Mouse (Mus musculus): ENCODE results near the gene Celf5. TPM values are rescaled to one million over a fixed set of nuclear protein-coding genes. Genes with fewer than 3 reads are reported as not detected.

The Celf5 gene
- polyA plus RNA-seq, 1 experiment from 2014 or later = 1.6 TPM

DNA sequence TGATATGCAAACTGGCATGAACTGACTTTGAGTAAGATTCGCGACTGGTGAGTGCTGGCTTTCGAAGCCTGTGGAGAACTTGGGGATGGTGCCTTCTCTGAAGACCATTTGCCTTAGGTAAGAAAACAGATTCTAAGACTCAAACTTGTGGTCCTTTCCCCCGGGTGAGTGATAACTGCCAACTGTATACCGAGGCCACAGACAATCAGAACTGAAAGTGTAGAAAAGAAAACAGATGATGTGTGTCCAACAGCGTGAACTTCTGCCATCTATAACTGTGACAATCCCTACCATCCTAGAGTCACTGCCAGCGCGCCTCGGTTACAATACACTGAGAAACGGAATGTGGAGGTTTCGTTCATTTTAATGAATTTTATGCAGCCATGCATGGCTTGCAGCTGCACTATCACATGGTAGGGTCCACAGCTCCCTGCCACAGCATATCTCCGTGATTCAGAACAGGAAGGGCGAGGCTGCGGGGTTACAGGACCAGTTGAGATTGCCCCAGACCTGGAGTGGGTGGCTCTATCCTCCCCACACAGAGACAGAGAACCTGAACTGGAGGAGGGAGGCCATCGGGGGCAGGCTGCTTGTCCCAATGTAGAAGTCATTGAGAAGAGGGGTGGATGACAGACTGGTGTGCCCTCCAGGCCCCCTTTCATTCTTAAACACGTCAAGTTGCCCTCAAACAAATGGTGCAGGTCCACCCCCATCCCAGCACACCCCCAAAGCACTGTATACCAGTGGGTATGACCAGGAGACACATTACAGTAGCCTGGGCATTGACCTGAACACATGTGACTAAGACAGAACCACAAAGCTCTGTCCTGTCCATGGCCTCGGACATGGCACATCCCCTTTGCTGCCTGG is 15.1 kb upstream of the Celf5 start:
- Histone ChIP-seq H3K27ac (replicated peaks) (no peak overlapping the region), H3K4me3 (replicated peaks) (no peak overlapping the region), H3K36me3 (peaks cover 12% of the 10 kb centered on the region), H3K4me2 (replicated peaks) (no peak overlapping the region), H3K9ac (no peak overlapping the region), H3K27me3 (no peaks in the 10 kb centered on the region), H3K9me3 (replicated peaks) (no peaks in the 10 kb centered on the region), H3K4me1 (peaks cover 27% of the 10 kb centered on the region)
- 83% methylated on average over 17 of the region's 17 CpGs for WGBS
- ATAC-seq (ENCODE audit: insufficient number of reproducible peaks, low FRiP score, low TSS enrichment, low read depth) = no peak

DNA sequence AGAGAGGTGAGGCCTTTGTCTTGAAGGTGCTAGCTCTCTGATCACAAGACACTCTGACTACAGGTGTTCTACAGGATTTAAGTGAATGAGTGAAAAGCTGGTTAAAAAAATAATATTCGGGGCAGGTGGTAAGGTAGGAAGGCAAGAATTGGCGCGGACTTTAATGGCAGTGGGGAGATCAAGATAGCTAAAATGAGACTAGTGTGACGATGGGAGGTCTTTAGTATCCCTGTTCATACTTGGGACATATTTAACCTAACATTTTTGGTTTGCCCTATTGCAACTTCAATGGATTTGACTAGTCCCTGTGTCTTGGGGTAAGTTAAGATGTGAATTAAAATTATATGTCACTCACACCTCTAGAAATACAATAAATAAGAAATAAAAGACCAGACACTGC is 14.5 kb upstream of the Celf5 start:
- Histone ChIP-seq H3K4me3 (replicated peaks) (peak overlapping the region; percentile 74), H3K27me3 (no peaks in the 10 kb centered on the region), H3K4me1 (peaks cover 25% of the 10 kb centered on the region), H3K9me3 (replicated peaks) (no peaks in the 10 kb centered on the region), H3K36me3 (peaks cover 18% of the 10 kb centered on the region), H3K9ac (peak overlapping the region; percentile 37; the same call in 1 of the 2 replicates), H3K4me2 (replicated peaks) (peak overlapping the region; percentile 41), H3K27ac (replicated peaks) (peak overlapping the region; percentile 81; the same call in 1 of the 2 replicates)
- 30% methylated on average over 4 of the region's 4 CpGs for WGBS
- ATAC-seq (ENCODE audit: insufficient number of reproducible peaks, low FRiP score, low TSS enrichment, low read depth) = no peak

DNA sequence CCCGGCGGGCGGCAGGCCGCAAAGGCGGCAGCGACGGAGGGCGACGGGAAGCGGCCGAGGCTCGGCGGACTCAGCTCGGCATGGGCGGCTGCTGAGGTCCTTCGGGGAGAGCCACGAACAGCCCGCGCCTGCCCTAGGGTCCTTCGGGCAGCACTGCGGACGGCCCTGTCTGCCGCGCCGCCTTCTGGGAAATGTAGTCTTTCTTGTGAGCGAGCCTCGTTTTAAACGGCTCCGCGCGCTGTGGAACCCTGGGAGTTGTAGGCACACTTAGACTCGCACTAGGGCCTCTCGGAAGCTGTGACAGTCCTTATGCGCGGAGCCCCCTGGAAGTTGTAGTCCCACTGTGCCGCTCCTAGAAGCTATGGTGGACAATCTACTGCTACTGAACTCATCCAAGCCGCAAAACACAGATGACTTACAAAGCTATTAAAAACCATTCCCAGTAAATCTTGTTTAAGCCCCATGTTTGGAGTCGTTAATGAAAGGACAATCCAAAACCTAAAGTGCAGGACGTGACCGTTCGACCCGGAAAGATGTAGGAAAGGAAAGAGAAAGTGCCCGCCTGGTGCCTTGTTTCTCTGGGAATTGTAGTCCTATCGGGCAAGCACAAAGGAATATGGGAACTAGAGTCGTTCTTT is 13.9 kb upstream of the Celf5 start, which contains the start of gene Ncln:
Ncln (minus strand) TSS at position 129 of the 638 bp plus-strand sequence.
- peak; percentile 96 for ATAC-seq (ENCODE audit: insufficient number of reproducible peaks, low FRiP score, low TSS enrichment, low read depth)
- Histone ChIP-seq H3K27me3 (no peaks in the 10 kb centered on the region), H3K4me2 (replicated peaks) (peak within 1 kb of the TSS; percentile 96), H3K9ac (peak within 1 kb of the TSS; percentile 81), H3K4me1 (peaks cover 25% of the 10 kb centered on the region), H3K9me3 (replicated peaks) (no peaks in the 10 kb centered on the region), H3K27ac (replicated peaks) (peak within 1 kb of the TSS; percentile 81), H3K4me3 (replicated peaks) (peak within 1 kb of the TSS; percentile 74), H3K36me3 (peaks cover 24% of the 10 kb centered on the region)
- under 1% methylated on average over 42 of the region's 45 CpGs for WGBS

DNA sequence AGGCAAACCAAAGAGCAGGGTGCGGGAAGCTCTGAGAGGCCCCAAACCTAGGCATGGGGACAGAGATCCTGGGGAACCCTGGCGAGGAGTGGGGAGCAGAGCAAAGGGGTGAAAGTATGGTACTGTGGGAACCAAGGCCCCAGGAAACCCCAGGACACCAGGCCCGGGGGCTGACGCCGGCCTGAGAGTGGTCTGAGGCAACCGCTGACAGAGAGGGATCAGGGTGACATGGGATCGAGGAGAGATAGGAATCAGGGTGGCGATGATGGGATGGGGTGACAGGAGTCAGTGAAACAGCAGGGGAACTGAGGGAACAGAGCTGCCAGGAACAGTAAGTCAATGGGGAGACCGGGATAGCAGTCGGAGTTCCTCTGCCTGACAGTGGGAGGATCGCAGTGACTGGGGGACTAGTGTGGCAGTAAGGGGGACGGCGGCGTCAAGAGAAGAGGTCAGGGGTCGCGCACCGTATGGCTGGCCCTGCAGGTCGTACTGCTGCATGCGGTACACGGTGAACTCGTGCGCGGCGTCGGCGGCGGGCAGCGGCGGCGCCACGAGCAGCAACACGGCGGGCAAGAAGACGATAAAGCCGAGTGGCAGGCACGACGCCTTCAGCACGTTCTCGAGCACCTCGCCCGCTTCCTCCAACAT is 13.2 kb upstream of the Celf5 start:
- 2% methylated on average over 41 of the region's 41 CpGs for WGBS
- H3K4me2 ChIP-seq (replicated peaks) = peak overlapping the region; percentile 96
- peaks cover 25% of the 10 kb centered on the region for H3K4me1 ChIP-seq
- H3K27me3 ChIP-seq = no peaks in the 10 kb centered on the region
- peak; percentile 13 for ATAC-seq (ENCODE audit: insufficient number of reproducible peaks, low FRiP score, low TSS enrichment, low read depth)
- no peaks in the 10 kb centered on the region for H3K9me3 ChIP-seq (replicated peaks)
- H3K36me3 ChIP-seq = peaks cover 31% of the 10 kb centered on the region
- H3K9ac ChIP-seq = peak overlapping the region; percentile 81
- H3K4me3 ChIP-seq (replicated peaks) = peak overlapping the region; percentile 74
- peak overlapping the region; percentile 31; the same call in 1 of the 2 replicates for H3K27ac ChIP-seq (replicated peaks)

DNA sequence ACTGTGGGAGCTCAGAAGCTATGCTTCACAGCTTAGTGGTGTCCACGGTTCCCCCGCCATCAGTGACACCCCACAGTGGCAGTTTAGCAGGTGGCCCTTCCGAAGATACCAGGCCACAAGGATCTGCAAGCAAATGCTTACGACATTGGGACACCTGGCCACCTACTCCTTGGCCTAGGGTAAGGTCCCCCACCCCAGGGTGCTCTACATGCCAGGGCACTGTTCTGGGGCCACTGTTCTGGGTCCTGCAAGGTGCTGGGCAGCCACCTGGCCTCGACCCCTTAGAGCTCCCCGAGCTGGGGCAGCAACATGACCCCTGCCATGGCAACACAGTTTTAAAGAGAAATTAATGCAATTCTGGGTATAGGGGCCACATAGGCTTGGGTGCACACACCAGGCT is 12.6 kb upstream of the Celf5 start:
- H3K36me3 ChIP-seq = peaks cover 37% of the 10 kb centered on the region
- peak overlapping the region; percentile 74 for H3K4me3 ChIP-seq (replicated peaks)
- H3K9ac ChIP-seq = peak overlapping the region; percentile 81
- no peaks in the 10 kb centered on the region for H3K27me3 ChIP-seq
- no peak for ATAC-seq (ENCODE audit: insufficient number of reproducible peaks, low FRiP score, low TSS enrichment, low read depth)
- H3K27ac ChIP-seq (replicated peaks) = no peak overlapping the region; the same call in 1 of the 2 replicates
- peak overlapping the region; percentile 96 for H3K4me2 ChIP-seq (replicated peaks)
- no peaks in the 10 kb centered on the region for H3K9me3 ChIP-seq (replicated peaks)
- peaks cover 25% of the 10 kb centered on the region for H3K4me1 ChIP-seq
- 76% methylated on average over 6 of the region's 6 CpGs for WGBS

DNA sequence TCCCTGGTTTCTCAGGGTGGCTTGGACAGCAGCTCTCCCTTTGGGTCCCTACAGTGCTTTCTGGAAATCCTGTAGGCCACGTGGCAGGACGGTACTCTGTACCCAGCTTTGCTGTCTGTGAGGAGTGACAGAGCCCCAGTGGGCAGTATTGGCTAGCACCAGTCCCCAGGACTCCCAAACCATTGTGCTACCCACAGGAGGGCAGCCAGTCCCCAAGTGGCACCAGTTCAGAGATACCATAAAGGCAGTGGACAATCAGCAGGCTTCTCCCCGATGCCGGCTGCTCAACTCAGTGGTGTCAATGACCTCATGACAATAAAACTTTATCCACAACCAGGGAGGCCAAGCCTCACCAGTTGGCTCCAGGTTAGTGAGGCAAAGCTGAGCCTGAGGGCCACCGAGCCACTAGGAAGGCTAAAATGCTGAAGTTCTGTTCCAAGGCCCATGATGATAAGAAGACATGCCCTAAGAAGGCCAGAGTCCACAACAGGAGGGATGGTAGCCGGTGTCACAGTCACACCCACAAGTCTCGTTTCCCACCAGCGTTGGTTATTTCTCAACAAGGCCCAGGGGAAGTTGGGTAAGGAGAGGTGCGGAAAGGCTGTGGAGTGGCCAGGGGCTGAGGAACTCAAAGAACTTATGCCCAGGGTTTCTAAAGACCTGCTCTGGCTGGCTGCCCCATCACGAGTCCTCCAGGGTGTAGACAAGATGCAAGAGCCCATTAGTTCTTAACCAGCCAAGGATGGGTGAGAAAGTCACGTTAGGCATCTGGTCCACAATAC is 11.9 kb upstream of the Celf5 start:
- H3K9ac ChIP-seq = no peak overlapping the region
- 85% methylated on average over 11 of the region's 11 CpGs for WGBS
- H3K4me2 ChIP-seq (replicated peaks) = peak overlapping the region; percentile 96
- no peaks in the 10 kb centered on the region for H3K9me3 ChIP-seq (replicated peaks)
- peaks cover 25% of the 10 kb centered on the region for H3K4me1 ChIP-seq
- H3K4me3 ChIP-seq (replicated peaks) = peak overlapping the region; percentile 74
- ATAC-seq (ENCODE audit: insufficient number of reproducible peaks, low FRiP score, low TSS enrichment, low read depth) = no peak
- no peaks in the 10 kb centered on the region for H3K27me3 ChIP-seq
- peaks cover 44% of the 10 kb centered on the region for H3K36me3 ChIP-seq
- H3K27ac ChIP-seq (replicated peaks) = no peak overlapping the region

DNA sequence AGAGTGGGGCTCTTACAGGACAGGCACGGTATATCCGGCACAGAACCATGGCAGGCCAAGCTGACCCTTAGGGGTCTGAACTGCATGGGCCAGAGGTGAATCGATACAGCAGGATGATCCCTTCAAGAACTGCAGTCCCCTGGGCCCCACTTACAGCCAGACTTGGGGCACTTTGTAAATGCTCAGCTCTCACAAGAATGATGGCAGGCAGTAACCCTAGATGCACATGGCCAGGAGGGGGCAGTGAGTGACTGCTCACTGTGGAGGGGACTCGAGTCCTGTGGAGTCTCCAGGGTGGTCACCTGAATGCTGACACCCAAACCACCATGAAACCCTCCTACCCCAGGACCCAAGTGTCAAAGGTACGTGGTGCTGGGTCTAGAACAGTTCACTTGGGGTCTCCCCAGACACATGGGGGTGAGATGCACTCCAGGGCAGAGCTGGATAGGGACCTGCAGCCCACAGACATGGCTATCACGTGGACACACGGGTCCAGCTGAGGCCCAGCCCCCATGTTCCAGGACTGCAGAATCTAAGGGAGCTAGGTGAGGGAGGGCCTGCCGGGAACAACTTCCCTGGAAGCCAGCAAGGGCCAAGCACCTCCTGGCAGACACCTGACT is 11.2 kb upstream of the Celf5 start:
- Histone ChIP-seq H3K4me2 (replicated peaks) (no peak overlapping the region), H3K9ac (no peak overlapping the region), H3K27me3 (no peaks in the 10 kb centered on the region), H3K4me3 (replicated peaks) (no peak overlapping the region), H3K4me1 (peaks cover 25% of the 10 kb centered on the region), H3K27ac (replicated peaks) (no peak overlapping the region), H3K36me3 (peaks cover 50% of the 10 kb centered on the region), H3K9me3 (replicated peaks) (no peaks in the 10 kb centered on the region)
- ATAC-seq (ENCODE audit: insufficient number of reproducible peaks, low FRiP score, low TSS enrichment, low read depth) = no peak
- 83% methylated on average over 8 of the region's 8 CpGs for WGBS

DNA sequence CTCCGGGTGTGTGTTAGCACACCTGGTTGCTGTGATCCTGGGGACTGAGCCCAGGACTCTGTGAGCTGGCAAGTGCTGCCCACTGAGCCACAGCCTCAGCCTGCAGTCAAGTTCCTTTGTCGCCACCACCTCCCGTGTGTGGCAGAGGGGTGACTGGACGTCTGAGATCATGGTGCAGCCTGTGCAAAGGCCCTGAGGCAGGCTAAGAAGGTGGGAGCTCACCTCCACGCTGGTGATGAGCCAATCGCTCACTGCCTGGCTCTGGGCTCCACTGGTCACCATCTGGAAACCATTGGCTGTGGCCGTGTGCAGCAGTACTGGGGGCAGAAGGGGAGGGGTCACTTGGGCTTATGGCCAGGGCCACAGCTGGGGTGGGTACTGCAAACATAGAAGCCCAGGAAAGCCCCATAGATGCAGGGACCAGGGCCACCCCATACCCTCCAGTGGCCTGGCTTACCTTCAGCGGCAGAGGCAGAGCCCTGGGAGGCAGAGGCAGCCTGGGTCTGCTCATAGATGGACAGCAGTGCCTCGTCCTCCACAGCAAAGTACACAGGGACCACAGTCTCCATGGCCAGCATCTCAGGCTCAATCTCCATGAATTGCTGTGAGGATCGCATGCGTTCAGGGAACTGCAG is 10.2 kb upstream of the Celf5 start:
- no peaks in the 10 kb centered on the region for H3K27me3 ChIP-seq
- no peak overlapping the region for H3K9ac ChIP-seq
- no peaks in the 10 kb centered on the region for H3K9me3 ChIP-seq (replicated peaks)
- no peak overlapping the region for H3K4me2 ChIP-seq (replicated peaks)
- no peak overlapping the region for H3K4me3 ChIP-seq (replicated peaks)
- H3K36me3 ChIP-seq = peaks cover 60% of the 10 kb centered on the region
- 73% methylated on average over 11 of the region's 11 CpGs for WGBS
- peaks cover 25% of the 10 kb centered on the region for H3K4me1 ChIP-seq
- no peak for ATAC-seq (ENCODE audit: insufficient number of reproducible peaks, low FRiP score, low TSS enrichment, low read depth)
- no peak overlapping the region for H3K27ac ChIP-seq (replicated peaks)

DNA sequence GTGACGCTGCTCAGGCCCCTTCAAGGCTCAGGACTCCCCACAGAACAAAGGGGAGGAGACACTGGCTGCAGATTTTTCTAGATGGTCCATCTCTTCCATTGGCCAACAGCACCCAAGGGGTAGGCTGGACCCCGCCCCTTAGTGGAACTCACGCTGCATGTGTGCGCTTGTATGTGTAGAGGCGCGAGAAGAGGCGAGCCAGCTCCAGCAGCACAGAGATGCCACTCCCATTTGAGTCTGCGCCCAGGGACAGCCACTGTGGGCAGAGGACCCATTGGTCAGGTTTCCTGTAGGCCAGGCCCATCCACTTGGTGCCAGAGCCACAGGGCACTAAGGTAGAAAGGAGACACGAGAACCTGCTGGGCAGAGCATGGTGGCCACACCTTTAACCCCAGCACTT is 8.5 kb upstream of the Celf5 start:
- Histone ChIP-seq H3K4me2 (replicated peaks) (no peak overlapping the region), H3K27me3 (no peaks in the 10 kb centered on the region), H3K27ac (replicated peaks) (no peak overlapping the region), H3K9ac (no peak overlapping the region), H3K9me3 (replicated peaks) (no peaks in the 10 kb centered on the region), H3K36me3 (peaks cover 77% of the 10 kb centered on the region), H3K4me3 (replicated peaks) (no peak overlapping the region), H3K4me1 (peaks cover 20% of the 10 kb centered on the region)
- no peak for ATAC-seq (ENCODE audit: insufficient number of reproducible peaks, low FRiP score, low TSS enrichment, low read depth)
- 84% methylated on average over 9 of the region's 9 CpGs for WGBS

DNA sequence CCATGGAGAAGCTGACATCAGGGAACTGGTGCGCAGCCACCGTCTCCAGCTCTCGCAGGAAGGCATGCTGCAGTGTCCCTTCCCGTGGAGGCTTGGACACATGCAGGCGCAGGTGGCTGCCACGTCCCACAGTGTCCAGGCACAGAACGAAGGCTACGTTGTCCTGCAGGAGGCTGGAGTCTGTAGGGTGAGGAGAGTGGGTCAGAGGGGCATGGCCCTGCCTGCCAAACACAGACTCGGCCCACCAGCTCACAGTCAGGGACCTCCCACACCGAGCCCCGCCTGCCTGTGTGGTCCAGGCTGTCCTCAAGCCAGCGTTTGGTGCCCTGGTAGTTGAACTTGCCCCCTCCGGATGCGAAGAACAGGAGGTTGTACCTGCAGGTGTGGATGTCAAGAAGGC is 7.4 kb upstream of the Celf5 start:
- WGBS = 84% methylated on average over 14 of the region's 14 CpGs
- H3K36me3 ChIP-seq = peaks cover 78% of the 10 kb centered on the region
- H3K4me1 ChIP-seq = peaks cover 13% of the 10 kb centered on the region
- no peak for ATAC-seq (ENCODE audit: insufficient number of reproducible peaks, low FRiP score, low TSS enrichment, low read depth)
- no peak overlapping the region for H3K4me2 ChIP-seq (replicated peaks)
- H3K4me3 ChIP-seq (replicated peaks) = no peak overlapping the region
- no peak overlapping the region for H3K27ac ChIP-seq (replicated peaks)
- H3K9me3 ChIP-seq (replicated peaks) = no peaks in the 10 kb centered on the region
- no peaks in the 10 kb centered on the region for H3K27me3 ChIP-seq
- H3K9ac ChIP-seq = no peak overlapping the region
